In the genomic region with DNA sequence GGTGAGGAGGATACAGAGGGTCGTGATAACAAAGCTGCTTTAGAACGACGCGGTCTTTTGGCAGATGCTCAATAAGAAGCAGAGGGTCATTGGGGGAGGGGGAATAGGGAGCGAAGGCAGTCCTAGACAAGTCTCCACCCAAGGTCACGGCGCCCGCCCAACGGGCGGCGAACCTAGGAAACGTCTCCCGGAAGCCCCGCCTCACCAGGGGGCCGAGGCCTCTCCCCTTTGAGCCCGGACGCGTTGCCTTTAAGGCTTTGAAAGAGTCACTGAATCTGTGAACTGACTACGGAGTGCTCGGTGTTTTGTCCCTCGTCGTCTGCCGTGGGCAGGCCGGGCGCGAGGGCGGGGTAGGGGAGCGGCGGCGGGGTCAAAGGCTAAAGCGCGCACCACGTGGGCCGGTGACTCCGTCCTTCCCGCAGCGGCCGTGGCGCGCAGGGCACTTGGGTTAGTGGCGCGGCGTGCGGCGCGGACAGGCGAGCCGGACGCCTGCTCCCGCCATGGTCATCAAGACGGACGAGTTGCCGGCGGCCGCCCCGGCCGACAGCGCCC, we compare ENCODE assay signal across 8 mouse cellular contexts. TPM values are rescaled to one million over a fixed set of nuclear protein-coding genes. Genes with fewer than 3 reads are reported as not detected.
DNase-seq lines count a peak whose midpoint lies in the region; ATAC-seq lines count a peak whose summit lies in the region.

A gene (plus strand): TSS at position 401 of the 552 bp plus-strand sequence.

- peaks cover 37% of the 10 kb centered on the region for H3K4me1 ChIP-seq in hindbrain, embryonic 16.5 days (ENCODE audit: control insufficient read depth, insufficient read depth, low read depth, low read length)

- H3K9me3 ChIP-seq in hindbrain, embryonic 16.5 days (ENCODE audit: control insufficient read depth, low read length), result no peaks in the 10 kb centered on the region

- under 1% methylated on average over 48 of the region's 58 CpGs for WGBS in hindbrain, embryonic 16.5 days
- under 1% methylated on average over 58 of the region's 58 CpGs for WGBS in macrophage (ENCODE audit: missing documents)

- peak; percentile 98 for DNase-seq in WW6 (ENCODE audit: low read depth, low spot score)
- DNase-seq in cerebellum, postnatal 4 days (ENCODE audit: low spot score in 2 of 2), result peak; percentile 94 to 97
- DNase-seq in gastrocnemius, adult 18-20 months (ENCODE audit: low spot score), result peak; percentile 99
- peak; percentile 99 for DNase-seq in left cerebral cortex, adult 18-20 months (ENCODE audit: low spot score in 2 of 2)
- DNase-seq in right cerebral cortex, adult 18-20 months, result peak; percentile 98
- DNase-seq in urinary bladder, postnatal 10 days (ENCODE audit: low spot score), result peak; percentile 93

- no peaks in the 10 kb centered on the region for H3K27me3 ChIP-seq in hindbrain, embryonic 16.5 days (replicated peaks; ENCODE audit: control insufficient read depth, insufficient read depth, low read length)

- peak within 1 kb of the TSS; percentile 75 for H3K4me3 ChIP-seq in hindbrain, embryonic 16.5 days (ENCODE audit: low read length)
- H3K4me3 ChIP-seq in macrophage (ENCODE audit: inconsistent target), result peak within 1 kb of the TSS; percentile 54

- H3K9ac ChIP-seq in hindbrain, embryonic 16.5 days (ENCODE audit: low read depth, low read length), result peak within 1 kb of the TSS; percentile 84

- peak within 1 kb of the TSS; percentile 66 for H3K27ac ChIP-seq in hindbrain, embryonic 16.5 days (ENCODE audit: low read depth, low read length)
- peak within 1 kb of the TSS; percentile 97 for H3K27ac ChIP-seq in macrophage

- peak within 1 kb of the TSS; percentile 91 for H3K4me2 ChIP-seq in hindbrain, embryonic 16.5 days (ENCODE audit: low read length)

- H3K79me2 ChIP-seq in macrophage (ENCODE audit: inconsistent target), result peaks cover 45% of the 10 kb centered on the region

- peak; percentile 88 for ATAC-seq in hindbrain, embryonic 16.5 days

- H3K36me3 ChIP-seq in hindbrain, embryonic 16.5 days (ENCODE audit: control insufficient read depth, insufficient read depth, low read length), result no peaks in the 10 kb centered on the region
- H3K36me3 ChIP-seq in macrophage (ENCODE audit: inconsistent target), result no peaks in the 10 kb centered on the region

RNA-seq across cellular contexts. Expression of the gene that starts here (rescaled TPM):
- total RNA-seq in gastrocnemius, adult 18-20 months (2021), result 10 to 100 TPM; 90.2 to 100.0 TPM
- polyA plus RNA-seq in hindbrain, embryonic 16.5 days (2015; fragmentation: Nextera tagmentation; extraction: Ambion mirVana), result 18.7 and 22.7 TPM in 2 replicates
- total RNA-seq in left cerebral cortex, adult 18-20 months (2021), result 10 to 100 TPM; 69.0 to 71.1 TPM
- total RNA-seq in macrophage (2018; cell fraction: chromatin; rRNA removed), result 100 to 1,000 TPM in 2 of 26 experiments, 10 to 100 TPM in 24; 15.5 to 109 (median 53.9) TPM
- total RNA-seq in macrophage (2018; cell fraction: cytosol; rRNA removed), result 10 to 100 TPM; 17.7 to 36.8 (median 27.9) TPM
- 10 to 100 TPM; 17.6 to 92.7 (median 33.5) TPM for total RNA-seq in macrophage (2018; cell fraction: nucleus; rRNA removed)
- polyA plus RNA-seq in macrophage (2018), result 22.2 to 42.3 TPM (median 23.6 TPM) in 3 replicates

Comparison
In these comparisons a context has a peak if more than half of its experiments do, and no peak if none do; other contexts are left out.
1. Peak in every context shown above with its lines: DNase-seq, ATAC-seq, H3K4me3 ChIP-seq and H3K27ac ChIP-seq.